In the genomic region with DNA sequence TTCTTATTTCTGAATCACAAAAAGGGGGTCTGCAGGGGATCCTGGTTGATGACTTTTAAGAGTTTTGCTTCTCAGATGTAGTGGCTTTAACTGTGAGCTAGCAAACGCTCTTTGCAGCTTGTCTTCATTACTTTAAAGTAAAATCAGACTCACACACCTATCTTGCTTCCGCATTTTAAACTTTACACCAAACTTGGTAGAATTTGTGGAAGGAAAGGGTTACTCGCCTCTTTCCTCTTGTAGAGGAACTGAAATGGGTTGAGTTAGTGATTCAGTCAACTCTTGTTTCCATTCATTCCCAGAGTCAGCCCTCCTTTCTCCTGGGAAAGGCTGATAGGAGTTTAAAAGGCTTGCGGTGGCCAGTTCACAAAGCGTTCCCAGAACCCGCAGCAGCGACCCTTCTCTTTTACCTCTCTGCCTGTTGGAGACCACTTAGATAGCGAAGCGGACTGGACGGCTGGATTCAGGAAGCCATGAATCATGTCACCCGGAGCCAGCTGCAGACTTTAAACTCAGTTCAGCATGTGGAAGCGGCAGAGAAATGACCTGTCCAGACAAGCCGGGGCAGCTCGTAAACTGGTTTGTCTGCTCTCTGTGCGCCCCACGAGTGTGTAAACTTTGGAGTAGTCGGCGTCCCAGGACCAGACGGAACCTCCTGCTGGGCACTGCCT, we compare ENCODE assay signal across 8 mouse cellular contexts. TPM values are rescaled to one million over a fixed set of nuclear protein-coding genes. Genes with fewer than 3 reads are reported as not detected.
DNase-seq lines count a peak whose midpoint lies in the region; TF ChIP-seq lines count a peak whose summit lies in the region.

No protein-coding gene starts in this region.

- H3K36me3 ChIP-seq in heart, adult 2 months (ENCODE audit: control insufficient read depth, insufficient read depth, low read length) = no peaks in the 10 kb centered on the region; the same call in 1 of the 2 replicates

- H3K27ac ChIP-seq in heart, adult 2 months = peak overlapping the region; percentile 93

- TF ChIP-seq EP300 in heart, adult 2 months (IDR thresholded peaks at IDR 0.05; ENCODE audit: insufficient read depth, low read depth, low read length) = no peak

- peak overlapping the region; percentile 81 for H3K9ac ChIP-seq in heart, adult 2 months (ENCODE audit: low read depth, low read length)

- no peaks in the 10 kb centered on the region for H3K27me3 ChIP-seq in heart, adult 2 months (ENCODE audit: control insufficient read depth, insufficient read depth, low read length)

- H3K4me1 ChIP-seq in heart, adult 2 months (ENCODE audit: control insufficient read depth, insufficient read depth, low read length) = peaks cover 3% of the 10 kb centered on the region; the same call in 1 of the 2 replicates

- 0 out of 2 replicates have a peak, but pooled peaks have one; percentile 58 for TF ChIP-seq POLR2A in heart, adult 2 months (IDR thresholded peaks at IDR 0.05; ENCODE audit: insufficient read depth, low read depth, low read length)

- 2% methylated on average over 19 of the region's 19 CpGs for WGBS in heart, adult 2 months

- TF ChIP-seq CTCF in heart, adult 2 months (IDR thresholded peaks at IDR 0.05) = no peak

- 0 out of 2 replicates have a peak, but pooled peaks cover 1% of the 10 kb centered on the region for H3K79me2 ChIP-seq in heart, adult 2 months (replicated peaks; ENCODE audit: control insufficient read depth, insufficient read depth, low read length)

- peak; percentile 67 for DNase-seq in 3T3-L1 (ENCODE audit: low read depth, low spot score)
- DNase-seq in adrenal gland, adult 2 months = peak; percentile 65
- DNase-seq in heart, adult 2 months = peak; percentile 63 to 73
- DNase-seq in kidney, adult 8-10 months = peak; percentile 17 to 32
- peak; percentile 47 for DNase-seq in lung, postnatal 10 days
- DNase-seq in urinary bladder, postnatal 14 days (ENCODE audit: low spot score) = peak; percentile 89
- no peak for DNase-seq in left cerebral cortex, postnatal 25 days (ENCODE audit: low spot score in 2 of 2)
- no peak for DNase-seq in layer of hippocampus, adult 18-20 months (ENCODE audit: low spot score in 2 of 2)

- H3K4me3 ChIP-seq in heart, adult 2 months = peak overlapping the region; percentile 62

- intact Hi-C loops in heart, adult 2 months (cut with DNase I) = loop anchor here (1.0 to 5.0 kb wide), 4 partner anchors 15 to 121 kb away; no protein-coding TSS in a partner anchor
- intact Hi-C loops in left cerebral cortex, postnatal 25 days (cut with DNase I) = loop anchor here (10.0 kb wide), 2 partner anchors 89 to 919 kb away; a partner anchor contains a TSS

RNA-seq across cellular contexts. Expression of a gene that starts 1.5 kb away (rescaled TPM):
- 10 to 100 TPM in 1 of 2 experiments, 1 to 10 TPM in 1; 6.2 to 31.2 TPM for total RNA-seq in adrenal gland, adult 2 months (2021)
- 2.8 and 5.4 TPM in 2 replicates for polyA plus RNA-seq in adrenal gland, adult 2 months (2012; rRNA removed)
- 10 to 100 TPM; 12.1 to 15.1 TPM for total RNA-seq in heart, adult 2 months (2021)
- polyA plus RNA-seq in heart, adult 2 months (2012; rRNA removed) = 11.8 and 19.7 TPM in 2 replicates
- total RNA-seq in left cerebral cortex, postnatal 25 days (2021) = 10 to 100 TPM in 1 of 2 experiments, 1 to 10 TPM in 1; 8.8 to 10.4 TPM
- total RNA-seq in layer of hippocampus, adult 18-20 months (2021) = 1 to 10 TPM; 4.2 to 7.2 TPM

RNA-seq across cellular contexts. Expression of a gene that starts 33.2 kb away (rescaled TPM):
- 10 to 100 TPM in 1 of 2 experiments, 1 to 10 TPM in 1; 9.0 to 14.6 TPM for total RNA-seq in adrenal gland, adult 2 months (2021)
- 1.5 and 2.1 TPM in 2 replicates for polyA plus RNA-seq in adrenal gland, adult 2 months (2012; rRNA removed)
- 10 to 100 TPM; 11.4 to 15.6 TPM for total RNA-seq in heart, adult 2 months (2021)
- polyA plus RNA-seq in heart, adult 2 months (2012; rRNA removed) = 5.2 and 5.7 TPM in 2 replicates
- total RNA-seq in left cerebral cortex, postnatal 25 days (2021) = 10 to 100 TPM; 10.5 to 10.8 TPM
- 10 to 100 TPM; 20.7 to 21.8 TPM for total RNA-seq in layer of hippocampus, adult 18-20 months (2021)

Comparison
In these comparisons a context has a peak if more than half of its experiments do, and no peak if none do; other contexts are left out.
1. DNase-seq: peak in 3T3-L1 (single experiment), adrenal gland, adult 2 months (single experiment), heart, adult 2 months (2 of 2), kidney, adult 8-10 months (2 of 2), lung, postnatal 10 days (single experiment) and urinary bladder, postnatal 14 days (single experiment); none in left cerebral cortex, postnatal 25 days (0 of 2) and layer of hippocampus, adult 18-20 months (0 of 2).